Mouse (Mus musculus) testis, adult 2 months (tissue): ENCODE measurements around the gene Cxcr5. TPM values are rescaled to one million over a fixed set of nuclear protein-coding genes. Genes with fewer than 3 reads are reported as not detected.

Experiments
- H3K27ac ChIP-seq: fragments of 200-500 bp; 2 replicates; pipeline ENCODE4 v1.5.1; 2012; ENCODE audit warnings: low read depth, low read length; ENCODE audit not compliant: control insufficient read depth, insufficient read depth
- H3K27me3 ChIP-seq: fragments of 200-500 bp; 2 replicates; pipeline ENCODE4 v1.6.1; 2012; ENCODE audit warnings: mild to moderate bottlenecking, low read length, moderate library complexity; ENCODE audit not compliant: control insufficient read depth, insufficient read depth
- H3K36me3 ChIP-seq: fragments of 200-500 bp; 2 replicates; pipeline ENCODE4 v1.6.1; 2012; ENCODE audit warnings: mild to moderate bottlenecking, low read length; ENCODE audit not compliant: control insufficient read depth, insufficient read depth
- H3K4me1 ChIP-seq: fragments of 200-500 bp; 2 replicates; pipeline ENCODE4 v1.6.1; 2012; ENCODE audit warnings: low read length; ENCODE audit not compliant: control insufficient read depth, insufficient read depth
- H3K4me3 ChIP-seq: fragments of 200-500 bp; 2 replicates; pipeline ENCODE4 v1.5.1; 2012; ENCODE audit warnings: low read depth, mild to moderate bottlenecking, low read length, moderate library complexity, mixed read lengths; ENCODE audit not compliant: control insufficient read depth
- CTCF ChIP-seq: fragments of 200-500 bp; IDR thresholded peaks from 2 replicates; pipeline ENCODE4 v1.5.1; 2012; ENCODE audit warnings: low read depth, mild to moderate bottlenecking, inconsistent platforms, low read length, moderate library complexity; ENCODE audit not compliant: control insufficient read depth, insufficient read depth, insufficient replicate concordance
- POLR2A ChIP-seq: fragments of 200-500 bp; IDR thresholded peaks from 2 replicates; pipeline ENCODE4 v1.6.1; 2012; ENCODE audit warnings: low read depth, mild to moderate bottlenecking, inconsistent platforms, low read length, moderate library complexity; ENCODE audit not compliant: control insufficient read depth
- polyA plus RNA-seq: library from polyadenylated mRNA; depleted of rRNA; stranded (reverse); fragments of >200 nt; gene quantifications from 2 replicates; pipeline ENCODE4 v1.2.3, GENCODE M21; 2012

Cxcr5 gene
- polyA plus RNA-seq, 1 experiment: 11.2 TPM

DNA sequence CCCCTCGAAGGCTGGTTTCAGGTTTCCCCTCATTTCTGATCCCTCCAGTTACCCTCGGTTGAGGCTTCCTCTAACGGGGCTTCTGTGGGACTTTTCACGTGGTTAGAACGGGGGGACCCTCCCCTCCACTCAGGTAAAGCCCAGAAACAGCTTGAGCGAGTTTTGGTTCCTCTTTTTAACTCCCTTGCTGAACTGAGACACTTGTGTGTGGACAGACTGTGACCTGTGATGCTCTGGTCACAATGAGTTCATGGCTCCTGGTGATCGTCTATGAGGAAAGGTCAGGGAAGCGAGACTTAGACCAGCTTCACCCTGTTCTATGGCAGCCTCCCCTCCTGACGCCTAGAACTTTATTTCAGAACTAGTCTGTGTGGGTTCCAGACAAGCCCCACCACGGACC, 39.8 kb downstream of the Cxcr5 start:
- TF ChIP-seq CTCF (no peak), POLR2A (no peak)
- Histone ChIP-seq H3K27me3 (no peaks in the 10 kb centered on the region), H3K4me1 (no peaks in the 10 kb centered on the region), H3K4me3 (no peak overlapping the region), H3K27ac (no peak overlapping the region), H3K36me3 (no peaks in the 10 kb centered on the region)

DNA sequence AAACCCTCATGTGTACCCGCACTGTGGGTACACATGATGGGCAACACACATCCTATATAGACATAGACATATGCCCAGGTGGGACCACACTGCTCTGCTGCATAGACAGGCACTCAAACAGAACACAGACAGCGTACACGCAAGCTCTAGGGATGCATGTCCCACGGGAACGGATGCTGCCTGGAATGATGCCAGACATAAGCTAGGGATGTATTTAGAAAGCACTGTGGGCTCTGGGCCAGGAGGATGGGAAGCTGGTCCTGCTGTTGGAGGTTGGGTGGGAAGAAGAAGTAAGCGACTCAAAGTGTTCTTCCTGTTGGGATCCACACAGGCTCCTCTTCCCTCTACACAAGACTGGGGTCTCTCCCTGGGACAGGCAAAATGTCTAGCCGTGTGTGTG, 43.6 kb downstream of the Cxcr5 start:
- no peaks in the 10 kb centered on the region for H3K27me3 ChIP-seq
- H3K36me3 ChIP-seq: no peaks in the 10 kb centered on the region
- no peak overlapping the region for H3K4me3 ChIP-seq
- no peak for TF ChIP-seq CTCF
- no peak overlapping the region for H3K27ac ChIP-seq
- peaks cover 4% of the 10 kb centered on the region for H3K4me1 ChIP-seq

- Histone ChIP-seq H3K36me3 (no peaks in the 10 kb centered on the region), H3K27ac (no peak overlapping the region), H3K4me1 (peaks cover 4% of the 10 kb centered on the region), H3K27me3 (no peaks in the 10 kb centered on the region), H3K4me3 (no peak overlapping the region)
- no peak for TF ChIP-seq CTCF
- TF ChIP-seq POLR2A: no peak
These were observed 44.3 kb downstream of the Cxcr5 start for GRCm38 (mm10) chr9:44517368-44517767.

DNA sequence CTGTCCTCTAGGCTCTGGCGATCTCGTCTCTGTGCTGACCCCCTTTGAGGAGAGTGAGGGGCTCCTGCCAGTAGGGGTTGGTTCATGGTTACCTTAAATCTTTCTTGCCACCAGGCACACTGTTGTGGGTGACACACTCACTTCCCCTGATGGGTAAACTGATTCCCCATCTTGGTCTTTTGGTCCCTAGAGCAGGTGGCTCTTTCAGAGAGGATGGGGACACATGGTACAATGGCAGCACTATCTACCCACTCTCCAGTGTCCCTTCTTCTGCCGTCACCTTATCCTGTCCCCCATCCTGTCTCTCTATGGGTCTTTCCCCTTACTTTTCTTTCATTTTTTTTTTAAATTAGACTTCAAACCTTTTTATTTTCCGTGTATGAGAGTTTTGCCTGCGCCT, 45.8 kb downstream of the Cxcr5 start:
- Histone ChIP-seq H3K4me3 (no peak overlapping the region), H3K4me1 (peaks cover 4% of the 10 kb centered on the region), H3K36me3 (no peaks in the 10 kb centered on the region), H3K27me3 (no peaks in the 10 kb centered on the region), H3K27ac (no peak overlapping the region)
- no peak for TF ChIP-seq CTCF
- no peak for TF ChIP-seq POLR2A

- TF ChIP-seq CTCF (no peak), POLR2A (no peak)
- H3K4me3 ChIP-seq: no peak overlapping the region
These were observed 46.4 kb downstream of the Cxcr5 start for GRCm38 (mm10) chr9:44515131-44515751.

DNA sequence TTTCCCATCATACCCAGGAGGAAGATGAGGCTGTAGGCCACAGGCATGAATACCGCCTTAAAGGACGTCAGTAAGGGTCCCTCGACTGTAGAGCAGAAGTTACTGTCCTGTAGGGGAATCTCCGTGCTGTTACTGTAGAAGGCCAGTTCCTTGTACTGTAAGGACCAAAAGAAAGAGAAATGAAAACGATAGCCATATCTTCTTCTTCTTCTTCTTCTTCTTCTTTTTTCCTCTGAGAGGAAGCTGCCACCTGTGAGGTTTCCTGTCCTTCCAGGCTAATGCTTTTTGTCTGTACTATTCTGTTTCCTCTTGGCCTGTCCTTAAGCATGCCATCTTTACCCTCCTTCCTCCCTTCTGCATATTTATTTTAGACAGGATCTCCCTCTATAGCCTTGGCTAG, 47.5 kb downstream of the Cxcr5 start:
- no peak for TF ChIP-seq POLR2A
- no peak for TF ChIP-seq CTCF
- no peaks in the 10 kb centered on the region for H3K36me3 ChIP-seq
- H3K27ac ChIP-seq: no peak overlapping the region
- peak overlapping the region; percentile 56 for H3K4me3 ChIP-seq
- H3K4me1 ChIP-seq: peaks cover 9% of the 10 kb centered on the region
- H3K27me3 ChIP-seq: no peaks in the 10 kb centered on the region

More at GRCm38 (mm10) chr9:44515131-44515751, 46.4 kb downstream of the Cxcr5 start:
- Histone ChIP-seq H3K27ac (no peak overlapping the region), H3K36me3 (no peaks in the 10 kb centered on the region), H3K27me3 (no peaks in the 10 kb centered on the region), H3K4me1 (peaks cover 7% of the 10 kb centered on the region)

DNA sequence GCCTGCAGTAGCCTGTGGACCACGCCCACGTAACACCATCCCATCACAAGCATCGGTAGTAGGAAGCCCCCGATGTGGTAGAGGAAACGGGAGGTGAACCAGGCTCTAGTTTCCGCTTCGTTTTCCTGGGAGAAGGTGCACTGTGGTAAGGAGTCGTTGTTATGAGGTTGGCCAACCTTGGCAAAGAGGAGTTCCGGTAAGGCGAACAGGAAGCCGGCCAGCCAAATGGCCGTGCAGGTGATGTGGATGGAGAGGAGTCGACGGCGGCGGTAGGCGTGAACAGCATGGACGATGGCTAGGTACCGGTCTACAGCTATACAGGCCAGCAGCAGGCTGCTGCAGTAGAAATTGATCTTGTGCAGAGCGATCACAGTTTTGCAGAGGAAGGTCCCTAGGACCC, 48.1 kb downstream of the Cxcr5 start:
- H3K4me1 ChIP-seq: peaks cover 9% of the 10 kb centered on the region
- no peak overlapping the region for H3K27ac ChIP-seq
- peak overlapping the region; percentile 56 for H3K4me3 ChIP-seq
- no peaks in the 10 kb centered on the region for H3K36me3 ChIP-seq
- H3K27me3 ChIP-seq: no peaks in the 10 kb centered on the region
- no peak for TF ChIP-seq POLR2A
- no peak for TF ChIP-seq CTCF

DNA sequence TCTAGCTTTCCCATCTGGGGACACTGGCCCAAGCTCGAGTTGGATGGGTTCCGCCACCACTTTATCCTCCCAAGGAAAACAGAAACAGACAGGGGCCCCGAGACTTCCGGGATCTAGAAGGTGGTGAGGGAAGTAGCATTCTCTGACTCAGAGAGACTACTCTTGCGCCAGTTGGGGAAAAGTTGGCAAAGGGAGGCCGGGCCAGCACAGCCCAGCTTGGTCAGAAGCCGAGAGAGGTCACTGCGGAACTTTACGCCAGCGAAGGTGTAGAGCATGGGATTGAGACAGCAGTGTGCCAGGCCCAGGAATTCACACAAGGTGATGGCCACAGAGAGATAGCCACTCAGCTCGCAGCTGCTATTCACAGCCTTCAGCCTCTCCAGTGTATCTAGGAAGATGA, 48.6 kb downstream of the Cxcr5 start:
- peak overlapping the region; percentile 56 for H3K4me3 ChIP-seq
- no peaks in the 10 kb centered on the region for H3K36me3 ChIP-seq
- TF ChIP-seq CTCF (no peak), POLR2A (no peak)
- H3K4me1 ChIP-seq: peaks cover 9% of the 10 kb centered on the region
- H3K27me3 ChIP-seq: no peaks in the 10 kb centered on the region
- no peak overlapping the region for H3K27ac ChIP-seq
